Mouse (Mus musculus): ENCODE measurements around the gene Krt8. TPM values are rescaled to one million over a fixed set of nuclear protein-coding genes. Genes with fewer than 3 reads are reported as not detected.

Gene Krt8
- polyA plus RNA-seq, 1 experiment from 2014 or later, result 16.2 TPM

GRCm38 (mm10) chr15:102034121-102035053, 30.1 kb upstream of the Krt8 start:
- H3K9ac ChIP-seq (ENCODE audit: low read length), result no peak overlapping the region
- no peaks in the 10 kb centered on the region for H3K9me3 ChIP-seq (ENCODE audit: control insufficient read depth, low read length)
- no peaks in the 10 kb centered on the region for H3K4me1 ChIP-seq (replicated peaks; ENCODE audit: control insufficient read depth, insufficient read depth, low read length)
- no peaks in the 10 kb centered on the region for H3K36me3 ChIP-seq (ENCODE audit: control insufficient read depth, insufficient read depth, low read length)
- no peak for ATAC-seq (replicated peaks; ENCODE audit: low FRiP score)
- H3K4me3 ChIP-seq (ENCODE audit: low read depth, low read length), result no peak overlapping the region
- H3K27ac ChIP-seq (ENCODE audit: low read depth, low read length), result no peak overlapping the region
- no peak for DNase-seq (ENCODE audit: low spot score)
- no peak overlapping the region for H3K4me2 ChIP-seq (ENCODE audit: low read depth, low read length, severe bottlenecking)
- 62% methylated on average over 16 of the region's 16 CpGs for WGBS
- H3K27me3 ChIP-seq (ENCODE audit: control insufficient read depth, insufficient read depth, low read length), result no peaks in the 10 kb centered on the region

GRCm38 (mm10) chr15:102028040-102028439, 23.8 kb upstream of the Krt8 start, which contains the start of gene Krt18:
Gene Krt18, plus strand, starts transcription at chr15:102028180.
- Histone ChIP-seq H3K4me3 (ENCODE audit: low read depth, low read length) (peak within 1 kb of the TSS; percentile 23), H3K4me1 (replicated peaks; ENCODE audit: control insufficient read depth, insufficient read depth, low read length) (peaks cover 14% of the 10 kb centered on the region; the same call in 1 of the 2 replicates), H3K27ac (ENCODE audit: low read depth, low read length) (no peak within 1 kb of the TSS), H3K27me3 (ENCODE audit: control insufficient read depth, insufficient read depth, low read length) (peaks cover 16% of the 10 kb centered on the region), H3K36me3 (ENCODE audit: control insufficient read depth, insufficient read depth, low read length) (no peaks in the 10 kb centered on the region), H3K9ac (ENCODE audit: low read length) (0 out of 2 replicates have a peak within 1 kb of the TSS, but pooled peaks have one; percentile 32), H3K9me3 (ENCODE audit: control insufficient read depth, low read length) (no peaks in the 10 kb centered on the region), H3K4me2 (ENCODE audit: low read depth, low read length, severe bottlenecking) (peak within 1 kb of the TSS; percentile 49)
- ATAC-seq (replicated peaks; ENCODE audit: low FRiP score) (no peak), DNase-seq (ENCODE audit: low spot score) (peak; percentile 63)
- 2% methylated on average over 28 of the region's 28 CpGs for WGBS

- Histone ChIP-seq H3K4me2 (ENCODE audit: low read depth, low read length, severe bottlenecking) (no peak overlapping the region), H3K9me3 (ENCODE audit: control insufficient read depth, low read length) (no peaks in the 10 kb centered on the region), H3K9ac (ENCODE audit: low read length) (no peak overlapping the region), H3K4me3 (ENCODE audit: low read depth, low read length) (no peak overlapping the region), H3K4me1 (replicated peaks; ENCODE audit: control insufficient read depth, insufficient read depth, low read length) (peaks cover 14% of the 10 kb centered on the region; the same call in 1 of the 2 replicates), H3K27ac (ENCODE audit: low read depth, low read length) (no peak overlapping the region), H3K36me3 (ENCODE audit: control insufficient read depth, insufficient read depth, low read length) (no peaks in the 10 kb centered on the region), H3K27me3 (ENCODE audit: control insufficient read depth, insufficient read depth, low read length) (peaks cover 16% of the 10 kb centered on the region)
- no peak for ATAC-seq (replicated peaks; ENCODE audit: low FRiP score)
- WGBS, result 8% methylated on average over 12 of the region's 12 CpGs
- DNase-seq (ENCODE audit: low spot score), result no peak
These were observed 22.1 kb upstream of the Krt8 start for GRCm38 (mm10) chr15:102026430-102026829.

- Histone ChIP-seq H3K27ac (ENCODE audit: low read depth, low read length) (no peak overlapping the region), H3K4me1 (replicated peaks; ENCODE audit: control insufficient read depth, insufficient read depth, low read length) (peaks cover 14% of the 10 kb centered on the region; the same call in 1 of the 2 replicates), H3K9me3 (ENCODE audit: control insufficient read depth, low read length) (no peaks in the 10 kb centered on the region), H3K4me2 (ENCODE audit: low read depth, low read length, severe bottlenecking) (peak overlapping the region; percentile 40), H3K27me3 (ENCODE audit: control insufficient read depth, insufficient read depth, low read length) (peaks cover 16% of the 10 kb centered on the region), H3K9ac (ENCODE audit: low read length) (peak overlapping the region; percentile 33), H3K4me3 (ENCODE audit: low read depth, low read length) (no peak overlapping the region), H3K36me3 (ENCODE audit: control insufficient read depth, insufficient read depth, low read length) (no peaks in the 10 kb centered on the region)
- peak; percentile 60 for DNase-seq (ENCODE audit: low spot score)
- no peak; the same call in 1 of the 2 replicates for ATAC-seq (replicated peaks; ENCODE audit: low FRiP score)
- 4% methylated on average over 21 of the region's 22 CpGs for WGBS
These were observed 21.0 kb upstream of the Krt8 start for GRCm38 (mm10) chr15:102025136-102025872.

- Histone ChIP-seq H3K27me3 (ENCODE audit: control insufficient read depth, insufficient read depth, low read length) (peaks cover 16% of the 10 kb centered on the region), H3K27ac (ENCODE audit: low read depth, low read length) (no peak overlapping the region)
- ATAC-seq (replicated peaks; ENCODE audit: low FRiP score), result no peak
These were observed 19.6 kb upstream of the Krt8 start for GRCm38 (mm10) chr15:102023888-102024287.

GRCm38 (mm10) chr15:102022481-102022880, 18.2 kb upstream of the Krt8 start:
- H3K36me3 ChIP-seq (ENCODE audit: control insufficient read depth, insufficient read depth, low read length), result no peaks in the 10 kb centered on the region
- ATAC-seq (replicated peaks; ENCODE audit: low FRiP score) (no peak), DNase-seq (ENCODE audit: low spot score) (no peak)
- H3K27me3 ChIP-seq (ENCODE audit: control insufficient read depth, insufficient read depth, low read length), result peaks cover 9% of the 10 kb centered on the region; the same call in 1 of the 2 replicates
- no peaks in the 10 kb centered on the region for H3K9me3 ChIP-seq (ENCODE audit: control insufficient read depth, low read length)
- H3K4me3 ChIP-seq (ENCODE audit: low read depth, low read length), result no peak overlapping the region
- peaks cover 12% of the 10 kb centered on the region; the same call in 1 of the 2 replicates for H3K4me1 ChIP-seq (replicated peaks; ENCODE audit: control insufficient read depth, insufficient read depth, low read length)
- 40% methylated on average over 8 of the region's 8 CpGs for WGBS
- no peak overlapping the region for H3K4me2 ChIP-seq (ENCODE audit: low read depth, low read length, severe bottlenecking)
- no peak overlapping the region for H3K27ac ChIP-seq (ENCODE audit: low read depth, low read length)
- no peak overlapping the region for H3K9ac ChIP-seq (ENCODE audit: low read length)

More at GRCm38 (mm10) chr15:102023888-102024287, 19.6 kb upstream of the Krt8 start:
- H3K9ac ChIP-seq (ENCODE audit: low read length), result no peak overlapping the region
- no peaks in the 10 kb centered on the region for H3K36me3 ChIP-seq (ENCODE audit: control insufficient read depth, insufficient read depth, low read length)
- H3K9me3 ChIP-seq (ENCODE audit: control insufficient read depth, low read length), result no peaks in the 10 kb centered on the region
- H3K4me2 ChIP-seq (ENCODE audit: low read depth, low read length, severe bottlenecking), result no peak overlapping the region
- DNase-seq (ENCODE audit: low spot score), result no peak
- H3K4me3 ChIP-seq (ENCODE audit: low read depth, low read length), result no peak overlapping the region
- H3K4me1 ChIP-seq (replicated peaks; ENCODE audit: control insufficient read depth, insufficient read depth, low read length), result peaks cover 14% of the 10 kb centered on the region; the same call in 1 of the 2 replicates
- WGBS, result 76% methylated on average over 8 of the region's 8 CpGs

- no peaks in the 10 kb centered on the region for H3K9me3 ChIP-seq (ENCODE audit: control insufficient read depth, low read length)
- no peak overlapping the region for H3K4me3 ChIP-seq (ENCODE audit: low read depth, low read length)
- H3K36me3 ChIP-seq (ENCODE audit: control insufficient read depth, insufficient read depth, low read length), result no peaks in the 10 kb centered on the region
- ATAC-seq (replicated peaks; ENCODE audit: low FRiP score), result no peak
- no peak overlapping the region for H3K4me2 ChIP-seq (ENCODE audit: low read depth, low read length, severe bottlenecking)
- H3K27me3 ChIP-seq (ENCODE audit: control insufficient read depth, insufficient read depth, low read length), result no peaks in the 10 kb centered on the region
- WGBS, result 30% methylated on average over 7 of the region's 7 CpGs
- no peaks in the 10 kb centered on the region for H3K4me1 ChIP-seq (replicated peaks; ENCODE audit: control insufficient read depth, insufficient read depth, low read length)
- DNase-seq (ENCODE audit: low spot score), result no peak
- no peak overlapping the region for H3K9ac ChIP-seq (ENCODE audit: low read length)
- no peak overlapping the region for H3K27ac ChIP-seq (ENCODE audit: low read depth, low read length)
These were observed 13.7 kb upstream of the Krt8 start for GRCm38 (mm10) chr15:102017918-102018463.

GRCm38 (mm10) chr15:102016787-102017186, 12.5 kb upstream of the Krt8 start:
- DNase-seq (ENCODE audit: low spot score) (no peak), ATAC-seq (replicated peaks; ENCODE audit: low FRiP score) (no peak)
- H3K4me2 ChIP-seq (ENCODE audit: low read depth, low read length, severe bottlenecking), result no peak overlapping the region
- no peaks in the 10 kb centered on the region for H3K36me3 ChIP-seq (ENCODE audit: control insufficient read depth, insufficient read depth, low read length)
- H3K27me3 ChIP-seq (ENCODE audit: control insufficient read depth, insufficient read depth, low read length), result no peaks in the 10 kb centered on the region
- WGBS, result 34% methylated on average over 7 of the region's 7 CpGs
- no peak overlapping the region for H3K27ac ChIP-seq (ENCODE audit: low read depth, low read length)
- H3K9me3 ChIP-seq (ENCODE audit: control insufficient read depth, low read length), result no peaks in the 10 kb centered on the region
- no peak overlapping the region for H3K9ac ChIP-seq (ENCODE audit: low read length)
- no peaks in the 10 kb centered on the region for H3K4me1 ChIP-seq (replicated peaks; ENCODE audit: control insufficient read depth, insufficient read depth, low read length)
- no peak overlapping the region for H3K4me3 ChIP-seq (ENCODE audit: low read depth, low read length)
